8 mouse cellular contexts compared by ENCODE assay signal in genomic region chr19:5810840-5811563, GRCm38 (mm10). TPM values are rescaled to one million over a fixed set of nuclear protein-coding genes. Genes with fewer than 3 reads are reported as not detected.
DNase-seq lines count a peak whose midpoint lies in the region; ATAC-seq and TF ChIP-seq lines count a peak whose summit lies in the region.

No protein-coding gene starts in this region.

- H3K27ac ChIP-seq in kidney, embryonic 16.5 days (ENCODE audit: low read length), result peak overlapping the region; percentile 89
- H3K27ac ChIP-seq in cortical plate, adult 2 months (ENCODE audit: insufficient read depth, low read length), result peak overlapping the region; percentile 99
- H3K27ac ChIP-seq in hindbrain, embryonic 16.5 days (ENCODE audit: low read depth, low read length), result peak overlapping the region; percentile 95

- peaks cover 16% of the 10 kb centered on the region for H3K79me2 ChIP-seq in myocyte (ENCODE audit: control insufficient read depth, insufficient read depth)

- H3ac ChIP-seq in myocyte (ENCODE audit: control insufficient read depth, insufficient read length), result peak overlapping the region; percentile 8

- H3K9me3 ChIP-seq in kidney, embryonic 16.5 days (ENCODE audit: low read length), result no peaks in the 10 kb centered on the region
- H3K9me3 ChIP-seq in hindbrain, embryonic 16.5 days (ENCODE audit: control insufficient read depth, low read length), result no peaks in the 10 kb centered on the region

- peak overlapping the region; percentile 24 for H3K9ac ChIP-seq in kidney, embryonic 16.5 days (replicated peaks; ENCODE audit: low read length)
- H3K9ac ChIP-seq in hindbrain, embryonic 16.5 days (ENCODE audit: low read depth, low read length), result peak overlapping the region; percentile 42

- no peak overlapping the region for H3K4me2 ChIP-seq in kidney, embryonic 16.5 days (replicated peaks; ENCODE audit: low read depth, low read length)
- no peak overlapping the region for H3K4me2 ChIP-seq in hindbrain, embryonic 16.5 days (ENCODE audit: low read length)
- peak overlapping the region; percentile 99 for H3K4me2 ChIP-seq in myocyte (ENCODE audit: low read depth)

- DNase-seq in kidney, postnatal 10 days, result no peak
- no peak for DNase-seq in spleen, postnatal 14 days (ENCODE audit: low spot score in 2 of 2)
- no peak for DNase-seq in frontal cortex, postnatal 10 days (ENCODE audit: low spot score in 2 of 2)

- 0 out of 2 replicates have a peak, but pooled peaks have one; percentile 9 for ATAC-seq in kidney, embryonic 16.5 days (ENCODE audit: low FRiP score, low TSS enrichment)
- no peak for ATAC-seq in hindbrain, embryonic 16.5 days
- no peak; the same call in 1 of the 2 replicates for ATAC-seq in frontal cortex, adult (ENCODE audit: low TSS enrichment)

- H3K4me3 ChIP-seq in kidney, embryonic 16.5 days (ENCODE audit: low read length), result no peak overlapping the region
- H3K4me3 ChIP-seq in cortical plate, adult 2 months (ENCODE audit: insufficient read depth, low read length), result no peak overlapping the region
- no peak overlapping the region for H3K4me3 ChIP-seq in hindbrain, embryonic 16.5 days (ENCODE audit: low read length)
- H3K4me3 ChIP-seq in myocyte, result peak overlapping the region; percentile 16

- TF ChIP-seq POLR2A in cortical plate, adult 2 months (IDR thresholded peaks at IDR 0.05; ENCODE audit: extremely low read depth, insufficient read depth, low read length), result no peak
- TF ChIP-seq POLR2A in myocyte (IDR thresholded peaks at IDR 0.05; ENCODE audit: insufficient read length, low read depth), result peak; percentile 42

- TF ChIP-seq CTCF in cortical plate, adult 2 months (IDR thresholded peaks at IDR 0.05; ENCODE audit: extremely low read depth, insufficient read depth, low read length), result no peak

- WGBS in kidney, embryonic 16.5 days, result 65% methylated on average over 9 of the region's 9 CpGs
- WGBS in hindbrain, embryonic 16.5 days, result 71% methylated on average over 9 of the region's 9 CpGs

- no peaks in the 10 kb centered on the region for H3K27me3 ChIP-seq in kidney, embryonic 16.5 days (ENCODE audit: insufficient read depth, low read length)
- no peaks in the 10 kb centered on the region for H3K27me3 ChIP-seq in hindbrain, embryonic 16.5 days (replicated peaks; ENCODE audit: control insufficient read depth, insufficient read depth, low read length)
- no peaks in the 10 kb centered on the region for H3K27me3 ChIP-seq in myocyte (ENCODE audit: control insufficient read depth, insufficient read depth, insufficient read length)

- peaks cover 63% of the 10 kb centered on the region for H3K4me1 ChIP-seq in kidney, embryonic 16.5 days (ENCODE audit: insufficient read depth, low read length)
- H3K4me1 ChIP-seq in cortical plate, adult 2 months (ENCODE audit: control insufficient read depth, insufficient read depth, low read length), result peaks cover 39% of the 10 kb centered on the region
- peaks cover 45% of the 10 kb centered on the region for H3K4me1 ChIP-seq in hindbrain, embryonic 16.5 days (ENCODE audit: control insufficient read depth, insufficient read depth, low read depth, low read length)

- no peaks in the 10 kb centered on the region for H3K36me3 ChIP-seq in kidney, embryonic 16.5 days (ENCODE audit: insufficient read depth, low read length)
- no peaks in the 10 kb centered on the region for H3K36me3 ChIP-seq in hindbrain, embryonic 16.5 days (ENCODE audit: control insufficient read depth, insufficient read depth, low read length)
- no peaks in the 10 kb centered on the region for H3K36me3 ChIP-seq in myocyte (ENCODE audit: control insufficient read depth, insufficient read depth)

TF ChIP-seq in myocyte, 11 proteins besides CTCF, POLR2A, EP300 and RAD21:
- TF ChIP-seq USF1 (IDR thresholded peaks at IDR 0.05; ENCODE audit: low read depth) (no peak), TCF3 (IDR thresholded peaks at IDR 0.05; ENCODE audit: insufficient read length, low read depth) (no peak), E2F4 (IDR thresholded peaks at IDR 0.05; ENCODE audit: insufficient read depth) (no peak), TCF12 (IDR thresholded peaks at IDR 0.05; ENCODE audit: insufficient read depth, poor library complexity, severe bottlenecking) (no peak), CEBPB (IDR thresholded peaks at IDR 0.05; ENCODE audit: insufficient read depth, poor library complexity, severe bottlenecking) (no peak), MYOD1 (IDR thresholded peaks at IDR 0.05; ENCODE audit: control insufficient read depth in 1 of 3, insufficient read length in 2 of 3, low read depth in 2 of 3) (no peak), POLR2AphosphoS2 (IDR thresholded peaks at IDR 0.05; ENCODE audit: insufficient read length, low read depth) (no peak), SRF (IDR thresholded peaks at IDR 0.05; ENCODE audit: control insufficient read depth, insufficient read length, low read depth) (no peak), MAX (IDR thresholded peaks at IDR 0.05; ENCODE audit: low read depth) (no peak), REST (IDR thresholded peaks at IDR 0.05; ENCODE audit: insufficient read depth, insufficient read length) (no peak), MYOG (IDR thresholded peaks at IDR 0.05; ENCODE audit: control insufficient read depth in 1 of 3, insufficient read depth in 1 of 3, insufficient read length in 2 of 3, low read depth in 2 of 3) (no peak)

RNA-seq across cellular contexts. Expression of gene Scyl1, which starts 39.8 kb away (rescaled TPM):
- 82.9 and 85.3 TPM in 2 replicates for polyA plus RNA-seq in kidney, embryonic 16.5 days (2015; fragmentation: Nextera tagmentation; extraction: Ambion mirVana)
- polyA plus RNA-seq in cortical plate, adult 2 months (2012; rRNA removed), result 120 and 124 TPM in 2 replicates
- polyA plus RNA-seq in hindbrain, embryonic 16.5 days (2015; fragmentation: Nextera tagmentation; extraction: Ambion mirVana), result 83.2 and 93.9 TPM in 2 replicates
- 73.5 TPM for polyA plus RNA-seq in myocyte (2012; fragmentation: generic; extraction: Trizol)
